Mouse (Mus musculus) gastrocnemius, adult 18-20 months (tissue): ENCODE results near the gene Olfr656. TPM values are rescaled to one million over a fixed set of nuclear protein-coding genes. Genes with fewer than 3 reads are reported as not detected.

Experiments
- DNase-seq: peaks from one replicate; pipeline ENCODE4 v3.0.0; 2021; ENCODE audit warnings: low spot score
- long read RNA-seq, 2 experiments: library from polyadenylated mRNA; stranded (forward); transcript quantifications; one replicate each; pipeline ENCODE4 v2.0.0; 2021
- total RNA-seq, 2 experiments: library from RNA; stranded (reverse); gene quantifications; 2 replicates each; pipeline ENCODE4 v1.2.3; 2021

Gene Olfr656
- not detected for total RNA-seq
- long read RNA-seq, experiment 1: 0 reads
- long read RNA-seq, experiment 2: 0 reads

DNA sequence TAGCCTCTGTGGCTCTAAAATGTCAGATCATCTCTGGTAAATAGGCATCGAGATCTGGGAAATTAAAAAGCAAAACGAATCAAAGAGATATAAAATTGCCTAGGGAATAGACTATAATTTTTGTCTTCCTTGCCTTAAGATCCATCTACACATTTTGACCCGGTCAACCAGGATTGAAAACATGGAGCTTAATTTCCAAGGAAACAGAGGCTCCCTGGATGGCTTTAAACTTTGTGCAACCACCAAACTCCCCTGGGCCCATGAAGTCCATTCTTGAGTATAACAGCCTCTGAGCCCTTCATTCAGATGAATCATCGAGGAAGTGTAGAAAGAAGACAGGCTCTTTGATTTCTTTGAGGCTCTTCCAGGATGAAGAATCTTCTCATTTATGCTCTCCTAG, at the start of gene Olfr656:
TSS of gene Olfr656 (plus strand) at position 301 of the 400 bp plus-strand sequence.
- no peak for DNase-seq

DNA sequence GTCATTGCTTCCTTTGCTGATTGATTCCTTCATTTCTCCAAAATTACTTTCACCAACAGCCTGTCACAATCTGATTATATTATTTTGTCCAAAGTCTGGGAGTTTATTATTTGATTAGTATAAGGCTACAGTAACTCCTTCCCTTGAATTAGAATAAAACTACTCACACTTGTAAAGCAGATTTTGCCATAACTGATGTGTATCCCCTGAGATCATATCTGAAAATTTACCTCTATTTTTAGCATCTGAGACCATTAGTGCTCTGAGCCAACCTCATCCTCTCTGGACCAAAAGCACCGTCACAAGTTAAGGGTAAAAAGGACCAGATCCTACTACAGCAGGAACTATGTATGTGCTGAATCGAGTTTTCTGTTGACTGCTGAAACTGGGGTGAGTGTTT, 36.7 kb upstream of the Olfr656 start, which contains the start of gene Olfr653:
TSS of gene Olfr653 (plus strand) at position 301 of the 400 bp plus-strand sequence.
- no peak for DNase-seq

DNA sequence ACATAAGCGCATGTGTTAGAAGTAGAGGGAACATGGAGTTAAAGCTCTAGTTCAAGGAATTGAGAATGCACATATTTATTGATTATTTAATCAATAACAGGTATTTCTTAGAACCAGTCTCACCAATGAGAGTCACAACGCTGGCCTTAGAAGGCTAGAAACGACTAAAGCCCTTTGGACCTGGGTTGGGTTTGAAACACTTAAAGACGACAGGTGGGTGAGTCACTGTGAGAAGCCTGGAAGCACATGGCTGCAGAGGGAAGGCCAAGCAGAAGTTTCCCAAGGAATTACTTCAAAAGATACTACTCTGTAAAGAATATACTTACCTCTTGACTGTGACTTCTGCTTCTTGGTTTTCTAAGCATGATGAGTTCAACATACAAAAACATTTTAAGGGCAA, 32.9 kb upstream of the Olfr656 start:
- no peak for DNase-seq

DNA sequence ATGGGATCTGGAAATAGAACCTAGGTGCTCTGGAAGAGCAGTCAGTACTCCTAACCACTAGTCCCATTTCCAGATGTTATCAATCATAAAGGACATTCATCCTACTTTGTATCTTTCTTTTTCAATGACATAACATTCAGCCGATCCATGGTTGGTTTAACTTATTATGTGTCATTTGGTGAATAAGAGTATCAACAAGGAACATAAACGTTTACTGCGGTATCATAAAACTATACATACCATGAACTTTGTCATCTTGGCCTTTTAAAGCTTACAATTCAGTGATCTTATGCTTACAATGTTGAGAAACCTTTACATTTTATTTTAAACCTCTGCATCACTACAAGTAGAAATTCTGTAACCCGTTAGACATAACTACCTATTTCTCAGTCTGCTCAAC, 32.3 kb upstream of the Olfr656 start:
- DNase-seq: no peak

DNA sequence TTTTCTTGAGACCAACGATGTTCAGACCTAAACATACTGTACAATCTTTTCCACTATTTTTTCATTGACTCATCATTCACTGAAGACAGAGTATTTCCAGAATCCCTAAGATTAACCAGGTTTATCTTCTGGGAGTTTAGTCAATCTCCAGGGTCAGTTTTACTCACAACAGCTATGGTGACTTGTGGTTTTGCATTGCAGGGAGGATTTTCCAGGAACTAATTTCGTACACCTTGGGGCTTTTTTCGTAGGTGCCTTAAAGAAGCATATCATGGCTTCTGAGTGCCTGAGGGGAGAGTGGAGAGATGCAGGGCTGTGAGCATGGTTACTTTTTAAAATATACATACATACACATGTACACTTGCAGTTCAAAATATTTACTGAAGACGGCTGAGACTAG, 27.0 kb upstream of the Olfr656 start, which contains the start of gene Olfr654:
TSS of gene Olfr654 (plus strand) at position 301 of the 400 bp plus-strand sequence.
- no peak for DNase-seq

DNA sequence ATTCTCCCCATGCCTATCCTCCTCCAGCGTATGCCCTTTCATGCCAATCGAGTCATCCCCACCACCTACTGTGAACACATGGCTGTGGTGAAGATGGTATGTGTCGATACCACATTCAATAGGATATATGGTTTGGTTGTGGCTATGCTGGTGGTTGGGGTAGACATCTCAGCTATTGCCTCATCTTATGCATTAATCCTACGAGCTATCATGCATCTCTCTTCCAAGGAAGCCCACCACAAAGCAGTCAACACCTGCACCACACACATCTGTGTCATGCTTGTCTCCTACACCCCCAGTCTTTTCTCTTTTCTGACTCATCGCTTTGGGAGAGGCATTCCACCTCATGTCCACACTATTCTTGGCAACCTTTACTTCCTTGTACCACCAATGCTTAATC, 25.5 kb upstream of the Olfr656 start:
- DNase-seq: no peak

DNA sequence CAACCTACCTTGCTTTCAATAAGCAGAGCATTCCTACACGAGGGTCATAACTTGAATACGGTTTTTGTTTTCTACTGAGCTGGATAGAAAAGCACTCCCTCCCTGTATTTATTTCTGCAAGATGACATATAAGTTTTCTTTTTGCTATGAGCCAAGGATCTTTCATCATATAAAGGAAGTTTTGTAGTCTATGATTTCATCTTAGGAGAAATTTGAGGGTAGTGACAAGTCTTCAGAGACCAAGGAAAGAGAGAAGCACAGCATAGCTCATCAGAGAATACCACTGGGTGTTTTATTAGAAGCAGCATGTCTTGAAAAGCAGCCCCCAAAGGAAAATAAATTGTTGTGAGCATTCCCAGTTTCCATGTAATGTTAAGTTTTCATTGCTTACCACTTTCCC, 12.1 kb upstream of the Olfr656 start, which contains the start of gene Olfr655:
TSS of gene Olfr655 (minus strand) at position 101 of the 400 bp plus-strand sequence.
- DNase-seq: no peak

DNA sequence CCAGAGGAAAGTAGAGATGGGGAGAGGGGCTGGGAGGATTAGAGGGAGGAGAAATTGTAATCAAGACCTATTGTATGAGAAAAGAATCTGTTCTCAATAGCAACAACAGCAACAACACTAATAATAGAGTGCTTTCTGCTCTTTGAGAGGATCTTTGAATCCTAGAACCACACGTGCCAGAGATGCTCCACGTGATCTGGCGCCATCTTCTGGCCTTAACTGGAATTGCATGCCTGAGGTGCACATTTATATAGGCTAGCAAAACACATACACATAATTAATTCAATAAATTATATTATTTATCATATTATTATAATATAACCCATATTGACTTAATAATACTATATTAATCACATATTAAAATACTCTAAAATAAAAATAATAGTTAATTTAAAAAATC, 10.6 kb upstream of the Olfr656 start:
- no peak for DNase-seq

DNA sequence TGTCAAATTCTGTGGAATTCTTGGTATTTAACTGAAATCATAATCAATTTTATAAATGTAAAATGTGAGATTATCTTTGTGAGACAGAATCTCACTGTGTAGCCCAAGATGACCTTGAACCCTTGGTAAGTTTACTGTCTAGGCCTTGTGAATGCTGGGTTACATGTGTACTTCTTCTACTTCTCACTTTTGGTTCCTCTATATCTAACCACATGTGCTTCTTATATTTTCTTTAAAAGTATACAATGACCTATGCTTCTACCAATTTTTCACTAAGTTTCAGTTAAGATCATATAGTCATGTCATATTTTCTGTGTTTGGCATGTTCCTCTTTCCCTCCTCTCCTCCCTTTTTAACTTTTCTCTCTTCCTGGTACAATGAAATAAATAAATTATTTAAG, 9.0 kb upstream of the Olfr656 start:
- DNase-seq: no peak

DNA sequence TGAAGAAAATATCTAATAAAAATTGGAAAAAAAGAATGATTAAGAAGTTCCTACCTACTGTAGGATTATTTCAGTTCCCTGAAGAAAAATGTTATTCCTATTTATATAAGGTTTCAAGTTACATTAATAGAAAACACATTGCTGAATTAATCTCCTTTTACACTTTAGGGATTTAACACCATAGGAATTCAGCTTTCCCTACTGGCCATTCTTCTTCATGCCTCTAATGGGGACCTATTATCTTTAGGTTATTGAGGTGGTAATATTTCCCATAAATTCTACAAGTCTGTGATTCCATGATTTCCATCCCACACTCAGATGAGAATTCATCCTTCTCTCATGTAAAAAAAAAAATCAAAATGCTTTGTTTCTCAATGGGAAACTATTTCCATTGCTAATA, 10.7 kb downstream of the Olfr656 start, which contains the start of gene Olfr657:
TSS of gene Olfr657 (plus strand) at position 301 of the 400 bp plus-strand sequence.
- no peak for DNase-seq

DNA sequence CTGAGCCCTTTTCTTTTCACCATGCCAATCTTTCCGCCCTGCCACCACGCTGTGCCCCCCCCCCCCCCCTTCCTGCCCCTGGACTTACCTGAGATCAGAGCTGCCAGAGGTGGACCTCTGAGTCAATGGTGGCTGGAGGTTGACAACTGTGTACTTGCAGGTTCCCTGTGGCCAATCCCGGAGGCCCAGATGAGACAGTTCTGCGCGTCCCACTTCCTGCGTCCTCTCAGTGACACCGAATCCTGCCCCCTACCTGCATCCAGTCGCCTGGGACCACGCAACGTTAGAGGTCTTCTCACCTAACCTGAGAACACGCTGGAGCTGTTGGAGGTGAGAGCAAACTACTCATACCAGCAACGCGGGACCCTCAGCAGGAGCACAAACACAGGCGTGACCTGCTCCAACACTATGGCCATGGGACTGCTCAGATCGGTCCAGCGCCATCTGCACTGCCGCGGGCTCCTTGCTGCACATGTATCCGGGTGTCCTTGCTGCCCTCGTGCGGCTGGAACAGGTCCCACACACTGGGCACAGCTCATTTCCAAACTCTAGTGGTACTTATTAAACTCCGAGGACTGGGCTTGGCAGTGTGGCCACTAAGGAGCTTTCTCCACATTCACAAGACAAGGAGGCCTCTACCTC, 33.2 kb downstream of the Olfr656 start, which contains the start of gene Olfr658:
TSS of gene Olfr658 (minus strand) at position 465 of the 642 bp plus-strand sequence.
- no peak for DNase-seq

DNA sequence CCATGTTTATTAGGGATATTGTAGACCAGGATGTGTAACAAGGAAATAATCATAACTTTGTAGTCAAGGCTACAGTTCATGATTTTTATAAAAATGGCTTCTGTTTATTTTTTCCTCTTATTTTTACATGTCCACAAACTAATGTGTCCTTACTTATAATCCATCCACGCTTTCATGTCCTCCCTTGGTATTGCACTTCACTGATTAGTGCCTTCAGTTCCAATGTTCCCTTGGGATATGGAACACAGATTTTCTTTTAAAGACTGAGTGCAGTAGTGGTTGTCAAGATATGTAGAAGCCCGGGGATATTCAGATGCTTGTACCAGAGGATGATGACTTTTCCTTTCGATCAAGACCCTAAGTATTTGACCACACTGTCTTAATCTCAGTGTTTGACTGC, 52.7 kb downstream of the Olfr656 start, which contains the start of gene Olfr659:
TSS of gene Olfr659 (plus strand) at position 301 of the 400 bp plus-strand sequence.
- DNase-seq: no peak

Other genes starting within 250 kb of the Olfr656 start
- not detected for gene Trim30b, start 244.1 kb upstream of the Olfr656 start, total RNA-seq
- not detected for gene Trim30c, start 213.1 kb upstream of the Olfr656 start, total RNA-seq
- gene Trim30a, start 148.8 kb upstream of the Olfr656 start, total RNA-seq: under 1 TPM; 0.53 to 1.00 TPM
- under 1 TPM; 0.34 to 0.64 TPM for gene Trim30d, start 106.1 kb upstream of the Olfr656 start, total RNA-seq
- gene Olfr651, start 63.8 kb upstream of the Olfr656 start, total RNA-seq: not detected
- gene Olfr652, start 53.1 kb upstream of the Olfr656 start, total RNA-seq: not detected
- not detected for gene Olfr653, start 36.6 kb upstream of the Olfr656 start, total RNA-seq
- not detected for gene Olfr654, start 26.9 kb upstream of the Olfr656 start, total RNA-seq
- gene Olfr655, start 12.2 kb upstream of the Olfr656 start, total RNA-seq: not detected
- not detected for gene Olfr657, start 10.8 kb downstream of the Olfr656 start, total RNA-seq
- not detected for gene Olfr658, start 33.4 kb downstream of the Olfr656 start, total RNA-seq
- gene Olfr659, start 52.8 kb downstream of the Olfr656 start, total RNA-seq: not detected
- gene Olfr661, start 72.5 kb downstream of the Olfr656 start, total RNA-seq: not detected
- not detected for gene Usp17le, start 163.5 kb downstream of the Olfr656 start, total RNA-seq
- not detected for gene Usp17lb, start 228.6 kb downstream of the Olfr656 start, total RNA-seq
- gene Usp17la, start 243.1 kb downstream of the Olfr656 start, total RNA-seq: not detected